Mouse (Mus musculus) stomach, embryonic 14.5 days (tissue): Measurements from ENCODE around the gene Bcap29. TPM values are rescaled to one million over a fixed set of nuclear protein-coding genes. Genes with fewer than 3 reads are reported as not detected.
"Not testable (repeated sequence)": the region's sequence is repeated elsewhere in the genome, so short reads cannot be mapped to it uniquely, and the experiment has no call there.

Source experiments
- ATAC-seq: fragments of 200-750 bp; cut with Nextera tagmentation; 2 replicates; pipeline ENCODE4 v1.8.0; 2017; ENCODE audit warnings: low read depth, moderate TSS enrichment; ENCODE audit not compliant: insufficient number of reproducible peaks, insufficient read depth, low FRiP score
- H3K27ac ChIP-seq: fragments of 300-500 bp; sonication (generic); 2 replicates; pipeline ENCODE4 v1.5.1; 2014; ENCODE audit warnings: mild to moderate bottlenecking, low read length, moderate library complexity, mixed read lengths
- H3K27me3 ChIP-seq: fragments of 300-500 bp; sonication (generic); 2 replicates; pipeline ENCODE4 v1.6.1; 2014; ENCODE audit warnings: low read length, control low read depth, mixed read lengths; ENCODE audit not compliant: control insufficient read depth, insufficient read depth
- H3K36me3 ChIP-seq: fragments of 300-500 bp; sonication (generic); 2 replicates; pipeline ENCODE4 v1.6.1; 2014; ENCODE audit warnings: mild to moderate bottlenecking, control low read depth, low read length, moderate library complexity, mixed read lengths; ENCODE audit not compliant: control insufficient read depth, insufficient read depth
- H3K4me1 ChIP-seq: fragments of 300-500 bp; sonication (generic); 2 replicates; pipeline ENCODE4 v1.6.1; 2014; ENCODE audit warnings: low read length, control low read depth, mixed read lengths; ENCODE audit not compliant: control insufficient read depth, insufficient read depth
- H3K4me2 ChIP-seq: fragments of 300-500 bp; sonication (generic); replicated peaks from 2 replicates; pipeline ENCODE4 v1.6.1; 2014; ENCODE audit warnings: low read depth, low read length, control low read depth
- H3K4me3 ChIP-seq: fragments of 300-500 bp; sonication (generic); 2 replicates; pipeline ENCODE4 v1.5.1; 2014; ENCODE audit warnings: low read depth, low read length, control low read depth
- H3K9ac ChIP-seq: fragments of 300-500 bp; sonication (generic); replicated peaks from 2 replicates; pipeline ENCODE4 v1.6.1; 2014; ENCODE audit warnings: low read depth, mild to moderate bottlenecking, control low read depth, low read length, moderate library complexity, mixed read lengths
- H3K9me3 ChIP-seq: fragments of 300-500 bp; sonication (generic); 2 replicates; pipeline ENCODE4 v1.6.1; 2016; ENCODE audit warnings: low read depth, low read length, control low read depth; ENCODE audit not compliant: control insufficient read depth
- WGBS: fragments of 180-500 bp; shearing (Covaris S2); extraction: QIAGEN DNeasy Blood & Tissue Kit; methylation state at CpG from one replicate; pipeline ENCODE4 v1.1.7; 2014; 5-methylcytosine and 5-hydroxymethylcytosine counted together
- polyA plus RNA-seq: library from polyadenylated mRNA; unstranded; fragments of >200 nt; fragmentation: Nextera tagmentation; extraction: Ambion mirVana; gene quantifications from 2 replicates; pipeline ENCODE4 v1.2.1, GENCODE M21; 2014

Gene Bcap29
- polyA plus RNA-seq, 1 experiment from 2014 or later: 33.8 TPM

- no peak for ATAC-seq
- H3K4me1 ChIP-seq: no peaks in the 10 kb centered on the region
Observed at GRCm38 (mm10) chr12:31568661-31569060, 65.8 kb downstream of the Bcap29 start.

GRCm38 (mm10) chr12:31567535-31567934 lies 66.9 kb downstream of the Bcap29 start:
- 16% methylated on average over 10 of the region's 10 CpGs for whole genome bisulfite sequencing
- H3K27me3 ChIP-seq, H3K4me3 ChIP-seq, H3K9ac ChIP-seq, H3K36me3 ChIP-seq, H3K9me3 ChIP-seq, ATAC-seq, H3K4me1 ChIP-seq, H3K27ac ChIP-seq: not testable (repeated sequence)
- peak overlapping the region; percentile 31 for H3K4me2 ChIP-seq

More at GRCm38 (mm10) chr12:31568661-31569060, 65.8 kb downstream of the Bcap29 start:
- Histone ChIP-seq H3K4me3 (no peak overlapping the region), H3K9ac (no peak overlapping the region), H3K27me3 (no peaks in the 10 kb centered on the region), H3K36me3 (no peaks in the 10 kb centered on the region), H3K4me2 (no peak overlapping the region), H3K27ac (no peak overlapping the region), H3K9me3 (no peaks in the 10 kb centered on the region)

GRCm38 (mm10) chr12:31560712-31561111 lies 73.7 kb downstream of the Bcap29 start:
- H3K27me3 ChIP-seq: peaks cover 23% of the 10 kb centered on the region
- H3K9me3 ChIP-seq: no peaks in the 10 kb centered on the region
- no peak overlapping the region for H3K27ac ChIP-seq
- no peak overlapping the region for H3K4me2 ChIP-seq
- no peak for ATAC-seq
- no peak overlapping the region for H3K4me3 ChIP-seq
- WGBS: 77% methylated on average over 5 of the region's 5 CpGs
- peaks cover 5% of the 10 kb centered on the region for H3K4me1 ChIP-seq
- H3K9ac ChIP-seq: no peak overlapping the region
- no peaks in the 10 kb centered on the region for H3K36me3 ChIP-seq

GRCm38 (mm10) chr12:31560002-31560401 lies 74.5 kb downstream of the Bcap29 start:
- Histone ChIP-seq H3K4me2 (peak overlapping the region; percentile 85; the same call in 1 of the 2 replicates), H3K9ac (no peak overlapping the region), H3K4me3 (no peak overlapping the region), H3K36me3 (no peaks in the 10 kb centered on the region), H3K27me3 (peaks cover 24% of the 10 kb centered on the region), H3K9me3 (no peaks in the 10 kb centered on the region), H3K4me1 (peaks cover 5% of the 10 kb centered on the region), H3K27ac (no peak overlapping the region)
- WGBS: 13% methylated on average over 5 of the region's 5 CpGs
- ATAC-seq: no peak

GRCm38 (mm10) chr12:31554371-31554770 lies 80.1 kb downstream of the Bcap29 start:
- Histone ChIP-seq H3K27me3 (peaks cover 14% of the 10 kb centered on the region), H3K36me3 (no peaks in the 10 kb centered on the region), H3K4me3 (no peak overlapping the region), H3K9me3 (no peaks in the 10 kb centered on the region), H3K9ac (no peak overlapping the region), H3K27ac (no peak overlapping the region), H3K4me1 (peaks cover 4% of the 10 kb centered on the region), H3K4me2 (no peak overlapping the region)
- 83% methylated on average over 1 of the region's 1 CpGs for WGBS
- no peak for ATAC-seq

GRCm38 (mm10) chr12:31551252-31551651 lies 83.2 kb downstream of the Bcap29 start:
- no peak for ATAC-seq
- Histone ChIP-seq H3K4me3 (no peak overlapping the region), H3K9ac (no peak overlapping the region), H3K27me3 (peaks cover 7% of the 10 kb centered on the region; the same call in 1 of the 2 replicates), H3K4me2 (no peak overlapping the region), H3K27ac (no peak overlapping the region), H3K36me3 (no peaks in the 10 kb centered on the region), H3K9me3 (no peaks in the 10 kb centered on the region), H3K4me1 (no peaks in the 10 kb centered on the region)
- WGBS: 79% methylated on average over 1 of the region's 1 CpGs

- H3K27me3 ChIP-seq: no peaks in the 10 kb centered on the region
- H3K4me2 ChIP-seq: no peak overlapping the region
- H3K4me3 ChIP-seq: no peak overlapping the region
- H3K27ac ChIP-seq: no peak overlapping the region
- ATAC-seq: no peak
- H3K9me3 ChIP-seq: no peaks in the 10 kb centered on the region
- H3K4me1 ChIP-seq: no peaks in the 10 kb centered on the region
- H3K36me3 ChIP-seq: no peaks in the 10 kb centered on the region
- WGBS: 67% methylated on average over 1 of the region's 1 CpGs
- no peak overlapping the region for H3K9ac ChIP-seq
Observed at GRCm38 (mm10) chr12:31546061-31546460, 88.4 kb downstream of the Bcap29 start.

- H3K4me3 ChIP-seq: no peak overlapping the region
- no peak for ATAC-seq
- no peak overlapping the region for H3K9ac ChIP-seq
- no peak overlapping the region for H3K4me2 ChIP-seq
- H3K27ac ChIP-seq: no peak overlapping the region
- H3K4me1 ChIP-seq: no peaks in the 10 kb centered on the region
- no peaks in the 10 kb centered on the region for H3K36me3 ChIP-seq
- no peaks in the 10 kb centered on the region for H3K9me3 ChIP-seq
- no peaks in the 10 kb centered on the region for H3K27me3 ChIP-seq
- WGBS: 40% methylated on average over 2 of the region's 2 CpGs
Observed at GRCm38 (mm10) chr12:31545219-31545618, 89.2 kb downstream of the Bcap29 start.

GRCm38 (mm10) chr12:31541541-31541940 lies 92.9 kb downstream of the Bcap29 start:
- H3K9ac ChIP-seq: no peak overlapping the region
- 75% methylated on average over 5 of the region's 5 CpGs for WGBS
- no peak for ATAC-seq
- H3K4me2 ChIP-seq: no peak overlapping the region
- H3K4me1 ChIP-seq: no peaks in the 10 kb centered on the region
- H3K36me3 ChIP-seq: no peaks in the 10 kb centered on the region
- H3K27ac ChIP-seq: no peak overlapping the region
- no peaks in the 10 kb centered on the region for H3K9me3 ChIP-seq
- H3K27me3 ChIP-seq: no peaks in the 10 kb centered on the region
- H3K4me3 ChIP-seq: no peak overlapping the region
